Mouse (Mus musculus) midbrain, embryonic 10.5 days (tissue): ENCODE results near the gene Mrpl48. TPM values are rescaled to one million over a fixed set of nuclear protein-coding genes. Genes with fewer than 3 reads are reported as not detected.

Experiments used
- DNase-seq: peaks from one replicate; pipeline ENCODE4 v3.0.0-alpha.2; 2017; ENCODE audit warnings: low spot score
- H3K27ac ChIP-seq: fragments of 300-500 bp; sonication (generic); replicated peaks from 2 replicates; pipeline ENCODE4 v1.5.1; 2016; ENCODE audit warnings: mild to moderate bottlenecking
- H3K27me3 ChIP-seq: fragments of 300-500 bp; sonication (generic); 2 replicates; pipeline ENCODE4 v1.6.1; 2016; ENCODE audit warnings: low read depth, mild to moderate bottlenecking; ENCODE audit not compliant: poor library complexity, severe bottlenecking
- H3K36me3 ChIP-seq: fragments of 300-500 bp; sonication (generic); 2 replicates; pipeline ENCODE4 v1.6.1; 2016; ENCODE audit warnings: mild to moderate bottlenecking, moderate library complexity
- H3K4me1 ChIP-seq: fragments of 300-500 bp; sonication (generic); 2 replicates; pipeline ENCODE4 v1.6.1; 2016
- H3K4me3 ChIP-seq: fragments of 300-500 bp; sonication (generic); 2 replicates; pipeline ENCODE4 v1.5.1; 2016; ENCODE audit warnings: mild to moderate bottlenecking, moderate library complexity
- H3K9me3 ChIP-seq: fragments of 300-500 bp; sonication (generic); replicated peaks from 2 replicates; pipeline ENCODE4 v1.6.1; 2016; ENCODE audit warnings: mild to moderate bottlenecking
- WGBS: fragments of 180-500 bp; shearing (Covaris S2); methylation state at CpG from one replicate; pipeline ENCODE4 v1.1.7; 2016; 5-methylcytosine and 5-hydroxymethylcytosine counted together
- polyA plus RNA-seq: library from polyadenylated mRNA; unstranded; fragments of >200 nt; fragmentation: Nextera tagmentation; extraction: Ambion mirVana; gene quantifications from 2 replicates; pipeline ENCODE4 v1.2.1, GENCODE M21; 2016

The Mrpl48 gene
- polyA plus RNA-seq, 1 experiment from 2014 or later = 63.2 TPM

GRCm38 (mm10) chr7:100497402-100497801, 110.7 kb downstream of the Mrpl48 start:
- 84% methylated on average over 4 of the region's 4 CpGs for WGBS
- Histone ChIP-seq H3K36me3 (peaks cover 35% of the 10 kb centered on the region), H3K4me3 (no peak overlapping the region), H3K27me3 (peaks cover 20% of the 10 kb centered on the region), H3K27ac (no peak overlapping the region), H3K4me1 (peaks cover 54% of the 10 kb centered on the region), H3K9me3 (no peaks in the 10 kb centered on the region)
- no peak for DNase-seq

GRCm38 (mm10) chr7:100496791-100497190, 111.3 kb downstream of the Mrpl48 start:
- Histone ChIP-seq H3K27ac (0 out of 2 replicates have a peak overlapping the region, but pooled peaks have one; percentile 70), H3K9me3 (no peaks in the 10 kb centered on the region), H3K4me3 (no peak overlapping the region), H3K27me3 (peaks cover 26% of the 10 kb centered on the region), H3K36me3 (peaks cover 35% of the 10 kb centered on the region), H3K4me1 (peaks cover 56% of the 10 kb centered on the region)
- 96% methylated on average over 9 of the region's 9 CpGs for WGBS
- DNase-seq = no peak

- peaks cover 29% of the 10 kb centered on the region for H3K27me3 ChIP-seq
- peaks cover 35% of the 10 kb centered on the region for H3K36me3 ChIP-seq
- no peak for DNase-seq
- WGBS = 85% methylated on average over 6 of the region's 6 CpGs
- H3K4me3 ChIP-seq = no peak overlapping the region
- H3K9me3 ChIP-seq = no peaks in the 10 kb centered on the region
- peak overlapping the region; percentile 70; the same call in 1 of the 2 replicates for H3K27ac ChIP-seq
- H3K4me1 ChIP-seq = peaks cover 56% of the 10 kb centered on the region
Measured at GRCm38 (mm10) chr7:100496371-100496770, 111.7 kb downstream of the Mrpl48 start.

Other genes starting within 250 kb of the Mrpl48 start
- 30.7 and 32.8 TPM in 2 replicates for gene C2cd3, start 236.1 kb downstream of the Mrpl48 start, polyA plus RNA-seq
- 96.9 and 111 TPM in 2 replicates for gene Ppme1, start 236.0 kb downstream of the Mrpl48 start, polyA plus RNA-seq
- gene Ucp3, start 135.3 kb downstream of the Mrpl48 start, polyA plus RNA-seq = not detected in 2 replicates
- gene Ucp2, start 115.0 kb downstream of the Mrpl48 start, polyA plus RNA-seq = 81.4 and 93.1 TPM in 2 replicates
- 0.42 and 0.81 TPM in 2 replicates for gene Dnajb13, start 93.3 kb downstream of the Mrpl48 start, polyA plus RNA-seq
- gene Coa4, start 71.2 kb downstream of the Mrpl48 start, polyA plus RNA-seq = 22.0 and 22.8 TPM in 2 replicates
- gene Rab6a, start 891 bp downstream of the Mrpl48 start, polyA plus RNA-seq = 98.2 and 105 TPM in 2 replicates
- gene Plekhb1, start 54.1 kb upstream of the Mrpl48 start, polyA plus RNA-seq = 4.2 and 4.4 TPM in 2 replicates
- 29.3 and 37.3 TPM in 2 replicates for gene Fam168a, start 98.3 kb upstream of the Mrpl48 start, polyA plus RNA-seq